Mouse (Mus musculus) effector memory CD4-positive, alpha-beta T cell, adult 5 months (primary cell): ENCODE data around the gene Haao. TPM values are rescaled to one million over a fixed set of nuclear protein-coding genes. Genes with fewer than 3 reads are reported as not detected.

Source experiments
- polyA plus RNA-seq: library from polyadenylated mRNA; unstranded; fragments of 100-300 nt; shearing (Covaris generic); gene quantifications from one replicate; pipeline ENCODE4 v1.2.1, GENCODE M21; 2017

The Haao gene
- 3.3 TPM for polyA plus RNA-seq

DNA sequence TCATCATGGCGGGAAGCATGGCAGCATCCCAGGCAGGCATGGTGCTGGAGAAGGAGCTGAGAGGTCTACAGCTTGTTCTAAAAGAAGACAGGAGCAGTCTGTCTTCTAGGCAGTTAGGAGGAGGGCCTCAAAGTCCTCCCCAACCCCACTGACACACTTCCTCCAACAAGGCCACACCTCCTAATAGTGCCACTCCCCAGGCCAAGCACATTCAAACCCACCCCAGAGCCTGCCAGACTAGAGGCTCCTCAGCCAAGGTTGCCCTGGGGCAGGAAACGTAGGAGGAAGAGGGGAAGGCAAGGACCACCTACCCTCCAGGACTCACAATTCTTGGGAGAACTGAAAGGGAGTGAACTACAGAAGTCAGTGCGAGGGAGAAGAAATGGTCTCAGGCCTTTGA, at the start of gene Haao:
TSS of gene Haao (minus strand) at position 149 of the 400 bp plus-strand sequence.

Other genes starting within 250 kb of the Haao start
- 0.19 TPM for gene Kcng3, start 216.1 kb downstream of the Haao start, polyA plus RNA-seq
- gene Mta3, start 141.8 kb downstream of the Haao start, polyA plus RNA-seq = 102 TPM